Mouse (Mus musculus): ENCODE results near the gene Rpl34.

Gene Rpl34

DNA sequence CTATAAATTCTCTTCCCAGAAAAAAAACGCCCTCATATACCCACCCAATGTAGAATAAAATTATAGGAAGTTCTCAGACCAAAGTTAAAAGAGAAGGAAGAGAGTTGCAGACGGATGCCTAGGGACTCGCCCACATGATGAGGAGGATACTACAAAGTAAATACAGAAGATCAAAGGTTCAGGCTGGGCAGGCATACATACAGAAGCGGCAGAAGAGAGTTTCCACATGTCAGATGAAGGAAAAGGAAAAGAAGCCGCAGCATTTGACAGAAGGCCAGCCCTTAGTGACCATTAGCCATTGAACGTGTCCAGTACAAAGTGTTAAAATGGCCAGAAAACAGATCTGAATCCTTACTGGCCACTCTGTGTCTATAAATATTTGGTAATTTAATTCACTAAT is 17.3 kb downstream of the Rpl34 start:
- no peak for DNase-seq

DNA sequence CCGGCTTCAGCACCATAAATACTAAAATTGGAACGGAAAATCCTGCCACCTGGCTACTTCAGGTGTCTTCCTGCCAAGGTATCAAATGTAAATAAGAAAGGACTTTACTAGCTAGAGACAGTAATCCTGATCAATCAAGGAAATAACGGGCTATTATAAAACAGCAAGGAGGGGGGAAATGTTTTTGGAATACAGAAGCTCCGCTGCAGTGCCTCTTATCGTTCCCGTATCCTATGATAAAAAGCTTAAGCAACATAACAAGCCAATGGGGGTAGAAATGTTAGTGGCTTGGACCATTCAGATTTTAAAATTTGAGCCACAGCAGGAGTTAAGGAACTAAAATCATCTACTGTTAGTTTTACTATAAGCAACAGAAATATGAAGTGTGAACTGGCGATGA is 20.1 kb downstream of the Rpl34 start:
- no peak for DNase-seq

DNA sequence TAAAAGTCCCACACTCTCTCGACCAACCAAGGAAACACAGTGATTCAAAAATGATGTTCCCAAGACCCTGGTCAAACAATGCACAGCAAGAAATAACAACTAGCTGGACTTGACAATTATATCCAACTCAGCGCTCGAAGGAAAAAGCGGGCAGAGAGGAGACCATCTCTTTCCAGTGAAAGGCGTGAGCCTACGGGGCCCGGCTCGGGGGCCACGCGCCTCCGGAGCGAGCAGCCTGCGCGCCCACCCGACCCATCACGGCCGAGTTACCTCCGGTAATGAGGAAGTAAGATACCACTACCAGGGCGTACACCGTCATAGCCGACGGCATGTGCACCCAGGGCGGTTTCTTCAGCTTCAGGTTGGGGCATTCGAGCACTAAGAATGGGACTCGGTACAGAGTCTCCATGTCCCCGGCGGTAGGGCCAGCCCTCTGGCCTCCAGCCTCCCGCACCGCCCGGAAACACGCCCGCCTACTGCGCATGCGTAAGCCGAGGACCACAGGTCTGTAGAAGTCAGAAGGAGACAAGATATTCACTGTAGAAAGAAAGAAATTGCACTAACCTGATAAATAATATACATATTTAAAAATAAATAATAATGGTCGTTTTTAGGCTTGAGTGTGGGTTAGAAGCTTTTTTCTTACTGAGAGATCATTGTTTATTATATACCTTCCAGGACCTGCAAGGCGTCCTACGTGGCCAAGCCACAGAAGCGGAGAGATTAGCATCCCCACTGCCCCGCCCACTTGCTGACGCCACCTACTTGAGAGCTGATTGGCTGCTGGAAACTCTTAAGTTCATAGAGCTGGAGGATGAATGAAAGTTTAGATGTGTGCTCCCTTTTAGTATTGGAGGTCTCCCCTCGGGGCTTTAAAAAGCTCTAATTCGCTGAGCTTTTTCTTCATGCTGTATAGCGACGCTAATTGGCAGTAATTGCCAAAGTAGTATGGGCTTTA is 21.0 kb downstream of the Rpl34 start, which contains the start of gene Ostc:
TSS of gene Ostc (minus strand) at position 478 of the 958 bp plus-strand sequence.
- peak; percentile 99 for DNase-seq

DNA sequence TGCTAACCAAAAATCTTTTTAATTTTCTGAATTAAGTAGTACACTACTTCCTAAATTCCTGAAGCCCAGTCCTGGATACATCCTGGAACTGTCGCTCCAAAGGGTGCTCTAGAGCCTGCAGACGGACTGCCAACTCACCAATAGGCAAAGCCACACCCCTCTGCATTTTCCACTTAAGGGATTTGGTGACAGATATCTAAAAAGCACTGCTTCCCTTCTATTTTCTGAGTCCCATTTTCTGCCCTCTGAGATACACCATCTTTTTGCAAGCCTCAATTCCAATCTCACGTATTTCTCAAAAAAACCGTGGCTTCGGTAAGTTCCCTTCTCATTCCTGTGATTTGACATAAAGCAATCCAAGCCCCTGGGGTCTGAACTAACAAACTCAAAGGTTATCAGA is 21.7 kb downstream of the Rpl34 start:
- peak; percentile 47 for DNase-seq

DNA sequence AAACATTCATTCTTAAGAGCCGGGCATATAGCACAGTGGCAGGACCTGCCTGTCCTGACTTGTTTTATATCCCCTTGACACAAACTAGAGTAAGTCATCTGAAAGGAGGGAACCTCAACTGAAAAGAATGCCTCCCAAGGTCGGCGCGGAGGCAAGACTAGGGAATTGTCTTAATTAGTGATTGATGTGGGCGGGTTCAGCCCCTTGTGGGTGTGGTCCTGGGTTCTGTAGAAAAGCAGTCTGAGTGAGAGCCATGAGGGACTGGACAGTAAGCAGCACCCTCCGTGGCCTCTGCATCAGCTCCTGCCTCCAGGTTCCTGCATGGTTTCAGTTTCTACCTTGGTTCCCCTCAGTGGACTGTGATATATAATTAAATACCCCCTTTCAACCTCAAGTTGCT is 27.9 kb downstream of the Rpl34 start:
- DNase-seq: no peak

DNA sequence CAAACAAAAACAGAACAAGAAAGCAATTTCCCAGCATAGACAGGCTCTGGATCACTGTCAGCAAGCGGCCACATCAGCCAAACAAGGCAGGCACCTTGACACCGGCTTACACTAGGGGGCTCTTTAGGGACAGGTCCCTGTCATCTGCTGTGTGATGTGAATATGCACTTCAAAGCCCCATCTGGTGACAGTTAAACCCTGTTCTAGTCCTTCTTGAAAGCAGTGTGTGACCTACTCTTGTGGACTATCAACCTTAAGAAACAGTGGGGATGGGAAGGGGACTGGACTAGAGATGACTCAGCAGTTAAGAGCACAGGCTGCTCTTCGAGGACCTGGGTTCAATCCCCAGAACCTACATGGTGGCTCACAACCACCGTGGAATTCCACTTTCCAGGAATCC is 32.6 kb downstream of the Rpl34 start:
- no peak for DNase-seq

DNA sequence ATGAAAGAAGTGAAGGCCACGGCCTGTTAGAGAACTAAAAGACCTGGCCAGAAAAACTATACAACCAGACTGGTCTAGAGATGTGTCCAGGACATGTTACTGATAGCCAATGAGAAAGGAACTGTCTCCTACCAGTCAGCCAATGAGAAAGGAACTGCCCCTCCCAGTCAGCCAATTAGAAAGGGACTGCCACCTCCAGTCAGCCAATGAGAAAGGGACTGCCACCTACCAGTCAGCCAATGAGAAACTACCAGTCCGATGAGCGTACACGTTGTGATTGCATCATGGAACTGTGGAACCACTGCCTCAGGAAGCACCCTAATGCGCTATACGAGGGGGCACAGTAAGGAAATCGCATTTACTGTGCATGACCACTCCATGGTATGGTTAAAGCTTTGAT is 35.5 kb downstream of the Rpl34 start:
- no peak for DNase-seq

DNA sequence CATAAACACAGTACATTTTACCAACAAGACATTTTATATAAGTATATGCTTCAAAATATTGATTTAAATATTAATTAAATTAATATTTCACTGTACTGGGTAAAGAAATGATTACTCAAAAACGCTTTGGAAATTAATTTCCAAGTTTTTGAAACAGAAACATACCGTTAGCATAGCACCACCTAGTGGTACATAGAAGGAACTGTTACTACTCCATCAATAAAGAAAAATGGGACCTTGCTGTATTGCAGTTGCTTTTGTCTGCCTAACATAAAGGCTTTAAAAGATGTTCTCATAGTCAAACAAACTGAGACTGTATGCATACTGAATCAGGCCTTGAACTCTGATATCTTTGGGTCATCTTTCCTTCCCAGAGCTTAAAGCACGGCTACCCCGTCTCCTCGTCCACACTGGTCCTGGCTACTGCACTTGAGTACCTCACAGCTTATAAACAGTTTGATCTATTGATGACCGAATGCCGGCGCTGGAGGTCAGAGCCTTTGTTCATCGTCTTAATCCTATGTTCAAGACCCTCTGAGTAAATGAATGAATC is 36.1 kb downstream of the Rpl34 start:
- no peak for DNase-seq

DNA sequence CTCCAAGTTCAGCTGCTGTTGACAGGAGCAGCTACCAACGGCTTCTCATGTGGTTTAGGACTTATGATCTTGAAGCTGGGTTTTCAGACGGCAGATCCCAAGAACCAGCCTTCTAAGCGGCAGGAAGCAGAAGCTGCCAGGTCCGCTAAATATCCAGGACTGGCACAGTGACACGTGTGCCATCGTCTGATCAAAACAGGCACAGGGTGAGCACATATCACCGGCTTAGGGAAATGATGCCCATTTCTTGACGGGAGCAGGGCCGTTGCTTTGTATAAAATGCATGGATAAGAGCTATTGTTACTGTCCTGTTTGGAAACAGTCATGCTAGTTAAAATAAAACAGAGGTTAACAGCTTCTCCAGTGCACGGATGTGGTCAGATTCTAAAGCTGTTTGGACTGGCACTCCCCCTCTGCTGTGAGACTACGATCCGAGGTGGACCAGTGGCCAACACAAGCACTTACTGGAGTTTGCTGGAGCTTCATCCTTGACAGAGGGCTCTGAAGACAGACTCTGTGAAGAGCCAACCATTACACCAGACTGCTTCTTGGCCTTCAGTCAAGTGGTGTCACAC is 38.5 kb downstream of the Rpl34 start:
- DNase-seq: no peak

DNA sequence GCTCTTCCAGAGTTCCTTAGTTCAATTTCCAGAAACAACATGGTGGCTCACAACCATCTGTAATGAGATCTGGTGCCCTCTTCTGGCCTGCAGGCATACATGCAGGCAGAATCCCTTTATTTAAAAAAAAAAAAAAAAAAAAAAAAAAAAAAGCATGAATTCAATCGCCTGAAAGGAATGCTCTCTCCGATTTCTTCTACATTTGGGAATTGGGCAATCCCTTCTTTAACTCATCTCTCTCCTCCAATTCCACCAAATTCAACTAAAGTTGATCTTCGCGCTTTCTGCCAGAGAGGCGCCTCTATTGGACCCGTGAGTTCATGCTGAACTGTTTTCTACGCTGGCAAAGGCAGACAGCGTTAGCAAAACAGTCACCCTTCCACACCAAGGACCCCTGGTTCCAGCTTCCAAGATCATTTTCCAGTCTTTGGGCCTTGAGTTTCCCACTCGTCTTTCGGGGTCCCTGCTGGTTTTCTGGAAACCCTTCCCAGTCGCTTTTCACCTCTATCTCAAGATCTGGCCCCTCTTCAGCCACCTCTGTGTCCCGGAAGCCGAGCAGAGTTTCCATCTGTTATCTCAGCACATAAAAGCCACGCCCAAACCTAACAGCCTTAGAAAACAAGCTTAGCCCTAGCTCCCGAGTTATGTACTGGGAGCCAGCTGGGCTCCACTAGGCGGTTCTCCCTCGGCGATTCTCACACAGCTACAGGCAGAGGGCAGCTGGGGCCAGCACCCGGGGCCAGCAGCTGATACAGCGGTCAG is 39.2 kb downstream of the Rpl34 start:
- peak; percentile 82 for DNase-seq

DNA sequence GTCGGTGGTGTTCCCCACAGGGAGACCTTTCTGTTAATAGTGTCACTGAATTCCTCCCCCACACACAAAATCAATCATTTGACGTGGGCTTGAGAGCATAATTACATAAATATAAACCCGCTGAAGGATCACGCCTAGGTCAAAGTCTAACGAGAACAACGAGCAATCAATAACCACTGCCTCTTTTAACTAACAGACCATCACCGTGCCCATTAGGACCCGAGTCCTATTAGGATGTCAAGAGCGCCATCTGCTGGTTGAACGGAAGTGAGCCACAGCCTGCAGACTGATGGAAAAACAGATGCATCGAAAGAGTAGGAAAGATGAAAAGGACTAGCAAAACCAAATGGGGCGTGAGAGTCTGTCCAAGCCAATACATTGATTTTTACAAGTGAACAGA is 40.6 kb downstream of the Rpl34 start:
- DNase-seq: peak; percentile 85

DNA sequence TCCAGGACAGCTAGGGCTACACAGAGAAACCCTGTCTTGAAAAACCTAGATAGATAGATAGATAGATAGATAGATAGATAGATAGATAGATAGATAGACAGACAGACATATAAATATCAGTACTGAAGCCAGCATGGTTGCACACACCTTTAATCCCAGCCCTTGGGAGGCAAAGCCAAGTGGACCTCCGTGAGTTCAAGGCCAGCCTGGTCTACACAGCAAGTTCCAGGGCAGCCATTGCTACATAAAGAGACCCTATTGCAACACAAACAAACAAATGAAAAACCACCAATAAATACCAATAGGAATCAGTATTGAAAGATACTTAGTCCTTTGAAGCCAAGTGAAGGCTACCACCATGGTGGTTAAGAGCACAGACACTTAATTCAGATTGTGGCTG is 43.1 kb downstream of the Rpl34 start:
- DNase-seq: no peak

DNA sequence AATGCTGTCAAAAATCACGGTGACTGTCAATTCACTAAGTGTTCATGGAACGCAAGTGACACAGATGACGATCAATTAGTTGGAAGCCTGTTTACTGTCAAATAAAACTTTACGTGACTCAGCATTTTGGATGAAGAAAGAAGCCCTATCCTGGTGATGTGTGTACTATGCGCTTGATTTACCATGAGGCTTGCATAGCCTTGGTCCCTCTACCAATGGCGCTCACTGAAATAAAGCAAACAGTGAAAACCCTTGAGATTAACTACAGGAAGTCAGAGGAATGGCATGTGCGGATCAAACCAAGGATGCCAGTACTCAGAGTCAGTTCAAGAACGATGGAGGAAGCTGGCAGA is 45.2 kb downstream of the Rpl34 start:
- DNase-seq: no peak

DNA sequence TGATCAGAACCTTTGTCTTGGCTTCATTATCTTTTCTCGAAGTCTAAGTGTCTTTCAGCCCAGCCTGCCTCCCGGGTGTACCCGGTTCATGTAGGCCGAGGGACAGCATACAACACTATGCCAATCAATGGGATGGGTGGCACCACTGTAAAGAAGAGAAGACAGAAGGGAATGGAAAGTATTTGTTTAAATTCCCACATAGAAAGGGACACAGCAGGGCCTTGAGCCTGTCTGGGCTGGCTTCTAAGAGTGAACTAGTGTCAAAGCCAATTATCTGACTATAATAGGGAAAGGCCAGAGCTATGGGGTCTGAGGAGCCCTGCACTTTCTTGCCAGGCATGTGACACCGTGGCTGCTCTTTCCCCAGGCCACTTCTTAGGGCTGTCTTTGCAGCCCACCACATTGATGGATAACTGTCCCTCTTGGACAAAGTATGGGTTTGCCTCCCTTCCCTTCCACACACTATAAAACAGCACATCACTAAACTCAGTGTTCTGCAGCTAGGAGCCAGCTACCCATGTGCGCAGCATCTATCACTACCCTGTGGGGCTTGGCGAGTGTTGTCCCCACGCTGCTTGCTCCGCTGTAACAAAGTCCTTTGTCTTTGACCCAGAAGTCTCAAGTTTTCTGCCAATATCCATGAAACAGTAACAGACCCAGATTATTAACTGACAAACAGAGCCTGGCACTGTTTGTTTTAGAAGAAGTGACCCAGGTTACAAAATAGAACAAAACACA is 45.8 kb downstream of the Rpl34 start:
- DNase-seq: no peak

DNA sequence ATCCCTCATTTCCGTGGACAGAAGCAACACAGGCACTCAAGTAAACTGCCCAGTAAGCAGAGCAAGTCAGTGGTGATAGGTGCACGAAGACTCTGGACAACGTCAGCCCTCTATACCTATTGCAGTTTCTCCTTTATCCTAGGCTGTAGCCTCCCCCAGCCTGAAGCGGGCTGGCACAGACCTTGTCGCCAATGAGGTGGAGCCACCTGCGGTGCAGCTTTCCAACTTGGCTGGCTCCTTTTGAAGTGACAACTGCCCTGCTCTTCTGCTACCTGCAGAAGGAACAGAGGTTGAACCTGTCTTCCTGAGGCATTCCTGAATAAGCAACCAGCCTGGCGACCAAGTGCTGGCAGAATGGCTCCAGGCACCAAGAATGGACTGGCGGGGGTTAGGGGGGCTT is 46.4 kb downstream of the Rpl34 start:
- no peak for DNase-seq

DNA sequence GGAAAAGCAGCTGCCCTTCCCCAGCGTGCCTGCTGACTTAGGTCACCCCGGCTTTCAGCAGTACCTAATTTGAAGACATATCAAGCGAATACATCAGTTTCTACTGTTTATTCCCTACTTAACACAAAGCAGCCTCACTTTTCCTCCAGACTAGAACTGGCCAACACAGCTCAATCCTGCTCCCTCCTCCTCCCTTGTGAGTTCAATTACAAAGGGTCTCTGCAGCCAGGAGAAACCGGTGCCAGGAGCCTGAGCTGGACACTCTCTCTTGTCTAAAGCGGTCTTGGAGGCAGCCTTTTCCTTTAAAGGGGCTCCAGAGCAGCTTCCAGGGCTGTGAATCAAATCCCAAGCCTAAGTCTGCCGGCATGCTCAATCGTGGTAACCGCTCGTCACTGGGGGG is 48.0 kb downstream of the Rpl34 start:
- DNase-seq: no peak

DNA sequence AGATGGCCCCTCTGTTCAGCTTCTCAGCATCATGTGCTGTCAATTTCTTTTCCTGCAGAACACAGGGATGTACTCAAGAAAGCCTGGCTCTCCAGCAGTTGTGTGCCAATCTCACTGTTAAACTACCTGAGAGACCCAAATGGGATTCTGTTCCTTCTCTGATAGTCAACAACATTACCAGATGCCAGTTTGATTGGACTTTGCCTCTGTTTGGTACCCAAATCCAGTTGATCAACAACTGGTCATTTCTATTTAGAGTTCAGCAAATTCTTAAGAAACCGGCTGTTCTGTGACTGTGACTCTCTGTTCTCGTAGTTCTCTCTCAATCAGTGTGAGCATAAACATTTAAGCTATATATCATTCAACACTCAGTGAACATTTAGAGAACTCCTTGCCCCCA is 49.0 kb downstream of the Rpl34 start:
- DNase-seq: no peak

DNA sequence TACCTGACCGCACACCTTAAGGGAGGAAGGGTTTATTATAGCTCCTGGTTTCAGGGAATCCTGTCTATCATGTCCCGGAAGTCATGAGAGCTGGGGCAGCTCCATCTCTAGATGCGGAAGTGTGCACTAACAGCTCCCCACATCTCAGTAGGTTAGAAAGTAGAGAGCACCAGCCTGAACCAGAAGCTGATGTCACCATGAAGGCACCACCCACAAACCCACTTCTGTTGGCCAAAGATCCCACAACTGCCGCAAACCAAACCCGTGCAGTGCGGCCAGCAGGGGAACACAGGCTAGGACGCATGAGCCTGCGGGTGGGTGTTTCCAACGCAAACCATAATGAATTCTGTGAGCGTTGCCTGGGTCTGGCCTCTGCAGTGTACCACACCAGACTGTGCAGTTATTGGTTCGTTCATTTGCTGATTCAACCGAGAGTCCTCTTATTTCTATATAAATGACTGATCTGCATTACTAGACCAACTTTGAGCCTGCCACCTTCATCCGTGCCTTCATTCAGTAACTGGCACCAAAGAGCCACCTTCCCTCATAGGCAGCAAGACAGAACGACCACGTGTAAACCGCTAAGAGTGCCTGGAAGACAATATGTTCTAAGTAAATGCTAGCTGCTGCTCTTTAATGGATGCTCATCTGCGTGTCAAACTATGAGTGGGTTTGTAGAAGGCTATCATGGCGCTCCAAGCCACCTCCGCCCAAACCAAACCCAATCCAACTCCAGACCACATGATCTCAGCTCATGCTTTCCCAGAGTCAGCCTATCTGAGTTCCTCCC is 52.3 kb downstream of the Rpl34 start:
- no peak for DNase-seq
